Mouse (Mus musculus) G1E-ER4 (cell line): ENCODE results near the gene Sptb. TPM values are rescaled to one million over a fixed set of nuclear protein-coding genes. Genes with fewer than 3 reads are reported as not detected.

Source experiments
- GATA1 ChIP-seq: IDR thresholded peaks from one replicate; pipeline ENCODE4 v1.8.0; 2012; ENCODE audit warnings: low read length, inconsistent platforms
- polyA plus RNA-seq: library from polyadenylated mRNA; stranded (reverse); fragments of >175 nt; gene quantifications from 2 replicates; pipeline ENCODE4 v1.2.3, GENCODE M21; 2012

Gene Sptb
- polyA plus RNA-seq = 114 and 116 TPM in 2 replicates

DNA sequence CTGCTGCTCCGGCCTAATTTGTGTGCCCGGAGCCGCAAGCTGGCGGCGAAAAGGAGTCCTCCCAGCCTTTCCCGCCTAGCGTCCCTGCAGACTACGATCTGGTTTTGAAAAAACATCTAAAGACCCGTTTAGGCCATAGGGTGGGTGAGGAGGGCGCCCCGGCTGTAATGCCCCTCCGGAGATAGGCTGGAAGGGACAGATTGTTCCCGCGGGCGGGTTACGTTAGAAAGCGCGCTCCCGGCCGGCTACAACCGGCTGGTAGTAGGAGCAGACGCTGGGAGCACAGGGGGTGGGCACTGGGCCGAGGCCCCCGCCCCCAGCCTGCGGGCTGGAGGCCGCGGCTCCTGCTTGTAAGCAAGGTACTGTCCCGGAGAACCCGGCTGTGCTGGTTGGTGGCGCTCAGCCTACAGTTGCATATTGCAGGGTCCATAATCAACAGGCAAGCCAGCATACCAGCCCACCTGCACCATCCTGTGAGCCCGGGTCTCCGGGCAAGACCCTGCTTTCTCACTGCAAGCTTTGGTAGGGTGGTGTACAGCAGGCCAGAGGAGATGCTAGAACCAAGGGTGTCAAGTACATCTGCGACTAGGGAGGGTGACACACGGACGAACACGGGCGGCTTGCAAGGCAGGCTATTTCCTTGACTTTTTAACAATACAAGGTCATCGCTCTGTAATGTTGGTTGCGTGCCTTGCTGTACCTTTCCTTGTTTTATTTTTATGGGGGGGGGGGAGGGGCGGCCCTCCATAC, at the start of gene Sptb:
Gene Sptb, minus strand, starts transcription at position 197 of the 750 bp plus-strand sequence.
- no peak for TF ChIP-seq GATA1

DNA sequence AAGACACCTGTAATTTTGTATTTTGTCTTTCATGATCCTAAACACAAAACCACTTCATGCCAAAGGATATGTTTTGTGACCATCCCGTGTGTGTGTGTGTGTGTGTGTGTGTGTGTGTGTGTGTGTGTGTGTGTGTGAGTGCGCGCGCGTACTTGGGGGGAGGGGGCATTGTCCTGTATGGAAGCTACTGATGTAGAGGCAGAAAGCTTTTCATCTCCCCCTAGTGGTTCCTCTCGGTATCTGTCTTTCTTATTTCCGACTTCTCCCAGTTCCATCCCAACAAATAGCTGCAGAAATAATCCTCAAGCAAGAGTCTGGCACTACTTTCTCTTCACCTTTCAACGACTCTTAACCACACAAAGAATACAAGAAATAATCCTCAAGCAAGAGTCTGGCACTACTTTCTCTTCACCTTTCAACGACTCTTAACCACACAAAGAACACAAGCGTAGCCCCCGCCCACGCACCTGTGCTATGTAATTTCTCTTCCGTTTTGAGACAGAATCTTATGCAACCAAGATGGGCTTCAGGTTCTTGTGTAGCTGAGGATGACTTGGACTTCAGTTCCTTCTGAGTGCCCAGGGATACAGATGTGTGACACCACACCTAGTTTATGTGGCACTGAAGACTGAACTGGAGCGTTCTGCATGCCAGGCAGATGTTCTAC, 42.4 kb upstream of the Sptb start:
- no peak for TF ChIP-seq GATA1

- no peak for TF ChIP-seq GATA1
Measured at GRCm38 (mm10) chr12:76750866-76751459, 40.6 kb upstream of the Sptb start.

DNA sequence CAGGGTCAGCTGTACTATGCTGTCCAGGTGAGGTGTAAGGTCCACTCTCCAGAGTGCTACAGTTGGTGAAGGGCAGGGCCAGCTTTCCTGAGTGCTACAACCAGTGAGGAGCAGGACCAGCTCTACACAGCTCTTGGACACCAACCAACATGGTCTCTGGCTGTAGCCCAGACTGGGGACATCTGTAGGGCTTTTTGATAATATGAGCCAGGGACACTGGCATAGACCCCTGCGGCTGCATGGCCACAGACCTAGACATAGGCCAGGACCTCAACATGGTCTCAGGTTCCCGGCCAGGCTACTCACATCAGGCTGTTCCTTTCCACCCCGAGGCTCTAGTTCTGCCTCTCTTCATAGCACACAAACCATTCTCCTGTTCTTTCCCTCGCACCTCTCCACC, 17.6 kb upstream of the Sptb start:
- no peak for TF ChIP-seq GATA1

DNA sequence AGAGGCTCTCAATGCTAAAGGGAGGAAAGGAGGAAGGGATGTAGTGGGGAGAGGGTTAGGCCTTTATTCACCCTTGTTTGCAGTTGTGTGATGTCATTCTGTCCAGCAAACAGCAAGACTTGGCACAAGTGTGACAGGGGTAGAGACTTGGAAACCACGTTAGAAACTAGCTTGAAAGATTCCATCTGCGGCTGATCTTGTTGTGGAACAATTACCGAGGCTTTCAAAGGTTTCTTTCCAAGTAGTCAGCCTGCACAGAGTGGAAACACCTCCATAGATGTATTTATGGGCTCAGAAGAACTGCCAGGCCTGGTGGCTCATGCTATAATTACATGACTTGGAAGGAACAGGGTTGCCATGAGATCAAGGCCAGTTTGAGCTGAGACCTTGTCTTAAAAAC, 11.7 kb upstream of the Sptb start:
- no peak for TF ChIP-seq GATA1

GRCm38 (mm10) chr12:76720572-76720971, 10.2 kb upstream of the Sptb start:
- TF ChIP-seq GATA1 = no peak

DNA sequence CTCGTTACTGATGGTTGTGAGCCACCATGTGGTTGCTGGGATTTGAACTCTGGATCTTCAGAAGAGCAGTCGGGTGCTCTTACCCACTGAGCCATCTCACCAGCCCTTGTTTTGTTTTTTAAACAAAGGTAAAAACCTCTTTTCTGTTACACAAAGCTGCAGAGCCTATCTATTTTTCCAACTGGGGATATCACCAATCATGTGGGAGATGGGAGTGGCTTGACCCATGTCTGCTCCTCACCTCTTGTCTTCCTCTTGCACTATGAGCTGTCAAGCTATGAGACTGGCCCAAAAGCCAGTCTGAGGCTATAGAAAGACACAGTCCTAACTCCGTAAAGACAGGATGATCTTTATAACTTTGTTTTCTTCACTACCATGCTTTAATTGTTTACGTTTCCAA, 8.0 kb upstream of the Sptb start:
- TF ChIP-seq GATA1 = no peak

DNA sequence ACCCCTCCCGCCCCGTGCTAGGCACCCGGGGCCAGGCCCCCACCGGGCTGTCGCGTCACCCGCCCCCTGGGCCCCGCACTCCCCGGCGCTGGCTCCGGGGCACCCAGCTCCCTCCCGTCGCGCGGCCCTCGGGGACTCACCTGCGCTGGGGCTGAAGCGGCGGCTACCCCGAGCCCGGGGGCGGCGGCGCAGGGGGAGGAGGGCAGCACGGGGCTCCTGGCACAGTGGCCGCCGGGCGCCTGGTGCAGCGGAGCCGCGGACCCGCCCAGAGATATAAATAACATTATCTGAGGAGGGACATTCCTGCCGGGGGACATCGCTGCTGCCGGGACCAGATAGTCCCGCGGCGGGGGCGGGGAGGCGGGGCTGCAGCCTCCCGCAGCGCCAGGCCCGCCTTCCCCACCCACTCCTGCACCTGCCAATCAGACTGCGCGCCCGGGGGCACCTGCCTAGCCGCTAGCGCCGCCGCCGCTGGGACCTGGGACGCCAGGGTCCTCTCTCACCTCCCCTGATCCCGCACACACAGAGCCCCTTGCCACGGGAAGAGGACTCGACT, 474 bp downstream of the Sptb start:
- TF ChIP-seq GATA1 = peak; percentile 21

DNA sequence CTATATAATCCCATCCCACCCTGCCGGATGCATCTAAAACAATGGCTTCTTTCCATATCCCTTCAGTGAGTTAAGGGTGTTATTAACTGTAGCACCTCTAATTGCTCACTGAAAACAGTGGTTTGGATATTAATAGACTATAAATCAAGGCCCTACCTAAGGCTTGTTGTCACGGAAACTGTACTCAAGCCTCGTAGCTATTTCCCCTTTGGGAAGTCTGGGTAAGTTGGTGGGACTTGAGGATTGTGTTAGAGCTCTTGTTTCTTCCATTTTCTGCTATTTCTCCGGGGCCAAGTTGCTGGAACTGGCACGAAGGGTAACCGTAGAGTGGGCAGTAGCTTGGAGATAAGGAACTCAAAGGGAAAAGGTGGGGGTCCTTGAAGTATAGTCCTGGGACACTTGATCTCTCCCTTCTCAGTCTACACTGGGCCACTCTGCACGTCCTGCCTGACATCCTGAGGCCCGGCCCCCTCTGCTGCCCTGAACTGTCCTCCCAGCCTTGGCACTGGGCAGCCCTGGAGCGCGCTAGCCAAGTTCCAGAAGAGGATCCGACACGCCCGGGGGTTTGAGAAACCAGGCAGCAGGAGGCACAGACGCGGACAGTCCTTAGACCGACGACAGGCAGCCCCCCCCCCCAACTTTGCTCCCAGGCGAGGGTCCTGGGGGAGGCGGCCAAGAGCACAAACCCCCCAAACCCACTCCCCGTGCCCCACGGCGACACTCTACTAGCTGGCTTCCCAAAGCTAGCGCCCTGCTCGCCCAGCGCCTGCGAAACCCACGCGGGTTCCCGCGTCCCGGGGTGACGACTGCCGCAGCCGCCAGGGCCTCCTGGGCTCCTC, 1.2 kb downstream of the Sptb start:
- no peak for TF ChIP-seq GATA1

DNA sequence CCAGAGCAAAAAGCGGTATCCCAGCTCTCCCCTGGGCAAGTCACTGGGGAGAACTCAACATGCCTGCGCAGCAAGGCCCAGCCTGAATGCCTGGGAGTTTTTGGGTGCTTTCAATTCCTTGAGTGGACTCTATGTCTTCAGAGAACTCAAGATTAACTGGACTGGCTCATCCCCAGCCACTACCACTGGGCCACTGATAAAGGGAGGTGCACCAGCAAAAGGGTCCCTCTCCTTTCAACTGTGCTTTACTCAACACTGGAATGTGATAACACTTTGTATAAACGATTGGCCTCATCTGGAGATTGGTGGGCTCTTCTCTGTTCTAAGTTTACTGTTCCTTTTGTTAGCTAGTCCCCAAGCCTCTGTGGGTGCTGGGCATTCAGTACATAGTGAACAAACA, 2.2 kb downstream of the Sptb start:
- no peak for TF ChIP-seq GATA1

DNA sequence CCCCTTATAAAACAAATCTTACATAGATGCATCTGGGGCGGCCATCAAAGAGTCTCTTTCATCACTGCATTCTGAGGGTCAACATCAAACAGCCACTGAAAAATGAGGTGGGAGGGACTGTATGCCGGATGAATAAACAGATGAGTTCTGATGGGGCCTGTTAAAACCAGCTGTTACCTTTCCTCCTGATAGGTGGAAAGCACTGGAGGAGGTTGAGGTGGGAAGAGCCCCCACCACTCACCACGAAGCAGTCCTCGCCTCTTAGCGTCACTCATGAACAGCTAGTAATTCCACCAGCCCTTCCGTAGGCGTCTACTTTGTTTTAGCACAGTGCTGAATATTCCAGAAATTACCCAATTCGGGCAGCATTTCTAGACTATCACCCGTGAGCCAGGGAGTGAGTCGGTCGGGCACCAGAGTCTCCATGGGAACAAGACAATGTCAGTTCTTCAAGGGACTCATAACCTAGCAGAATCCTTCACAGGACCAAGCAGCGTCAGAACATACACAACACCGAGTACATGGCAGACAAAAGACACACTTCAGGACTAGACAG, 13.9 kb downstream of the Sptb start:
- no peak for TF ChIP-seq GATA1

GRCm38 (mm10) chr12:76695773-76696172, 14.6 kb downstream of the Sptb start:
- no peak for TF ChIP-seq GATA1

DNA sequence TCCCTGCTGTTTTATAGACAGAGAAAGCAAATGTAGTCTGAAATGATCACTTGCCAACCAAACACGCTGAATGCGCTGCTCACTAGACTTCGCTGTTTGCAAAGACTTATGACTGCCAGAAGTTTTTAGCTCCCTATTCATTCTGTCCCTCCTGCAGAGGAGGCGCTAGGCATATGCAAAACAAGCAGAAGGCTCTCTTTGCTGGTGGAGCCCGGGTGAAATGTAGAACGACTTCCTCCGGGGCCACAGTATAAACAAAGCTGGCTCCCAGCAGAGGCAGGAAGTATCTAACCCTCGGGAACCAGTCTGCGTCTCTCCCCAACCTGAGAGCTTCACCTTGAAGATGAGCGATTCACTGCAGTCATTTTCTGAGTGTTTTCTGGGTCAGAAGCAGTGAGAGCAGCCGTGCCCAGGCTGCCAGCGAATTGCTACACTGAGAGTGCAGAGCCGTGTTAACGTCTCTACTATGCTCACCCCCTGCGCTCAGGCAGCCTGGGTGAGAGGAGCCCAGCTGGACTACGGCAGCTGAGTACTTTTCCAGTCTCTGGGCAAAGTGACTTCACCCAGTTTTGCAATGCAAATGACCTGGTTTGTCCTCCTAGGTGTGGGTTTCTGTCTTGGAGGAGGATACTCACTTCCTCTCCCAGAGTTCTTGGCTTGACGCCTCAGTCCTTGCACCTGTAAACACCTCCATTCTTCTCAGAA, 15.4 kb downstream of the Sptb start:
- TF ChIP-seq GATA1 = no peak

- no peak for TF ChIP-seq GATA1
Measured at GRCm38 (mm10) chr12:76687498-76688200, 22.7 kb downstream of the Sptb start.

DNA sequence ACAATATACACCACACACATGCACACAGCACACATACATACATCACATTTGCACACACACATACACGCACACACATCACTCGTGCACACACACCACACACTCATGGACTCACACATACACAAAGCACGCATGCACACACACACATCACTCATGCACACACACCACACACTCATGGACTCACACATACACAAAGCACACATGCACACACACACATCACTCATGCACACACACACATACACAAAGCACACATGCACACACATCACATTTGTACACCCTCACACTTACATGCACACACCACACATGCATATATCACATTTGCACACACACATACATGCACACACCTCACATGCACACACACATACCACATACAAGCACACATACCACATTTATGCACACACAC, 24.7 kb downstream of the Sptb start:
- no peak for TF ChIP-seq GATA1
